Mouse (Mus musculus): Measurements from ENCODE around the gene Tmx2. TPM values are rescaled to one million over a fixed set of nuclear protein-coding genes. Genes with fewer than 3 reads are reported as not detected.

The Tmx2 gene
- polyA plus RNA-seq, 1 experiment from 2014 or later, result 244 TPM

GRCm38 (mm10) chr2:84626366-84626975 is 52.5 kb downstream of the Tmx2 start:
- ATAC-seq (no peak), DNase-seq (ENCODE audit: low read depth, low spot score) (no peak)
- ChIA-PET CTCF (interaction anchor here (1.0 to 4.0 kb wide), 4 partner anchors 10 to 26 kb away, joined by 3 to 9 read pairs (median 4); no protein-coding TSS in a partner anchor), POLR2A (no interaction called here)
- no peaks in the 10 kb centered on the region for H3K27me3 ChIP-seq
- TF ChIP-seq CTCF (IDR thresholded peaks at IDR 0.05), result no peak
- in situ Hi-C loops (cut with MboI; ENCODE audit: low pct_unique_long_range_greater_than_20kb), result no loop called here

- ATAC-seq (no peak), DNase-seq (ENCODE audit: low read depth, low spot score) (no peak)
- no peak for TF ChIP-seq CTCF (IDR thresholded peaks at IDR 0.05)
- ChIA-PET POLR2A (no interaction called here), CTCF (interaction anchor here (4.0 kb wide), 1 partner anchor 29 kb away, joined by 9 read pairs; no protein-coding TSS in a partner anchor)
- H3K27me3 ChIP-seq, result no peaks in the 10 kb centered on the region
- in situ Hi-C loops (cut with MboI; ENCODE audit: low pct_unique_long_range_greater_than_20kb), result no loop called here
Observed at GRCm38 (mm10) chr2:84624201-84624600, 54.7 kb downstream of the Tmx2 start.

GRCm38 (mm10) chr2:84623428-84624119 is 55.4 kb downstream of the Tmx2 start:
- POLR2A ChIA-PET, result interaction anchor here (0.7 to 2.2 kb wide), 2 partner anchors 9 to 27 kb away, joined by 3 to 8 read pairs; partner anchors contain the start of gene Ctnnd1
- no peak for TF ChIP-seq CTCF (IDR thresholded peaks at IDR 0.05)
- DNase-seq (ENCODE audit: low read depth, low spot score) (no peak), ATAC-seq (no peak)
- in situ Hi-C loops (cut with MboI; ENCODE audit: low pct_unique_long_range_greater_than_20kb), result no loop called here
- H3K27me3 ChIP-seq, result no peaks in the 10 kb centered on the region
- CTCF ChIA-PET, result interaction anchor here (0.8 to 4.0 kb wide), 5 partner anchors 8 to 156 kb away, joined by 3 to 9 read pairs (median 3); no protein-coding TSS in a partner anchor

- ChIA-PET CTCF (interaction anchor here (1.2 to 1.7 kb wide), 3 partner anchors 9 to 39 kb away, joined by 3 to 6 read pairs (median 3); no protein-coding TSS in a partner anchor), POLR2A (interaction anchor here (2.2 kb wide), 1 partner anchor 28 kb away, joined by 8 read pairs; the partner anchor contains the start of gene Ctnnd1)
- DNase-seq (ENCODE audit: low read depth, low spot score) (no peak), ATAC-seq (no peak)
- TF ChIP-seq CTCF (IDR thresholded peaks at IDR 0.05), result no peak
- in situ Hi-C loops (cut with MboI; ENCODE audit: low pct_unique_long_range_greater_than_20kb), result no loop called here
- H3K27me3 ChIP-seq, result no peaks in the 10 kb centered on the region
Observed at GRCm38 (mm10) chr2:84622668-84623067, 56.3 kb downstream of the Tmx2 start.

Other genes starting within 250 kb of the Tmx2 start
- gene Tfpi, start 202.4 kb downstream of the Tmx2 start, polyA plus RNA-seq (2021), result 26.3 TPM
- 102 TPM for gene Ctnnd1, start 28.4 kb downstream of the Tmx2 start, polyA plus RNA-seq (2021)
- 0.10 TPM for gene Btbd18, start 20.1 kb downstream of the Tmx2 start, polyA plus RNA-seq (2021)
- 60.4 TPM for gene Selenoh, start 8.4 kb downstream of the Tmx2 start, polyA plus RNA-seq (2021)
- not detected for gene Gm28635, start 1.1 kb downstream of the Tmx2 start, polyA plus RNA-seq (2021)
- gene Med19, start 738 bp downstream of the Tmx2 start, polyA plus RNA-seq (2021), result 30.6 TPM
- gene Zdhhc5, start 36.0 kb upstream of the Tmx2 start, polyA plus RNA-seq (2021), result 65.0 TPM
- gene Clp1, start 48.2 kb upstream of the Tmx2 start, polyA plus RNA-seq (2021), result 11.9 TPM
- 11.6 TPM for gene Ypel4, start 54.9 kb upstream of the Tmx2 start, polyA plus RNA-seq (2021)
- gene Gm19426, start 64.5 kb upstream of the Tmx2 start, polyA plus RNA-seq (2021), result 3.1 TPM
- gene Serping1, start 96.3 kb upstream of the Tmx2 start, polyA plus RNA-seq (2021), result 0.14 TPM
- 4.7 TPM for gene Ube2l6, start 119.7 kb upstream of the Tmx2 start, polyA plus RNA-seq (2021)
- gene Smtnl1, start 143.5 kb upstream of the Tmx2 start, polyA plus RNA-seq (2021), result not detected
- gene Timm10, start 147.9 kb upstream of the Tmx2 start, polyA plus RNA-seq (2021), result 56.5 TPM
- gene Slc43a1, start 159.7 kb upstream of the Tmx2 start, polyA plus RNA-seq (2021), result 0.22 TPM
- 0.82 TPM for gene Rtn4rl2, start 207.6 kb upstream of the Tmx2 start, polyA plus RNA-seq (2021)